Mouse (Mus musculus): ENCODE data around the gene Hopx.
"Not testable (repeated sequence)": the region's sequence is repeated elsewhere in the genome, so short reads cannot be mapped to it uniquely, and the experiment has no call there.

Gene Hopx

DNA sequence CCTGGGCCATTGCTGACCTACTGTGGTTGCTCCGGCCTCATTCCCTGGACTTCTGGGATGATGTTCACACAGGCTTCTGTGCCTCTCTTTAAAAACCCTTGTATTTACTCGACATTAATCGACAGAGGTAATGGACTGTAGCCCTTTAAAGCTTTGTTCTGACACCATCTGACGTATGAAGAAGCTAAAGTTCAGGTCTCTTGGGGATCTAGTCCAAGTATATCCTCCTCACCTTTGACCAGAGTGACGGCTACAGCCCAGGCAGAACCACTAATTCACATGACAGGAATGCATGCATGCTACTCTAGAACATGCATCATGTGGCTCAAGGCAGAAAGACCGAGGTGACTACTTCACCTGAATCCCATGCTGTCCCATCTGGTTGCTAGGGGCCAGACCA, 14.2 kb downstream of the Hopx start:
- in situ Hi-C loops (cut with MseI, MboI) = no loop called here

GRCm38 (mm10) chr5:77099997-77100380, 14.9 kb downstream of the Hopx start:
- in situ Hi-C loops (cut with MseI, MboI) = no loop called here

DNA sequence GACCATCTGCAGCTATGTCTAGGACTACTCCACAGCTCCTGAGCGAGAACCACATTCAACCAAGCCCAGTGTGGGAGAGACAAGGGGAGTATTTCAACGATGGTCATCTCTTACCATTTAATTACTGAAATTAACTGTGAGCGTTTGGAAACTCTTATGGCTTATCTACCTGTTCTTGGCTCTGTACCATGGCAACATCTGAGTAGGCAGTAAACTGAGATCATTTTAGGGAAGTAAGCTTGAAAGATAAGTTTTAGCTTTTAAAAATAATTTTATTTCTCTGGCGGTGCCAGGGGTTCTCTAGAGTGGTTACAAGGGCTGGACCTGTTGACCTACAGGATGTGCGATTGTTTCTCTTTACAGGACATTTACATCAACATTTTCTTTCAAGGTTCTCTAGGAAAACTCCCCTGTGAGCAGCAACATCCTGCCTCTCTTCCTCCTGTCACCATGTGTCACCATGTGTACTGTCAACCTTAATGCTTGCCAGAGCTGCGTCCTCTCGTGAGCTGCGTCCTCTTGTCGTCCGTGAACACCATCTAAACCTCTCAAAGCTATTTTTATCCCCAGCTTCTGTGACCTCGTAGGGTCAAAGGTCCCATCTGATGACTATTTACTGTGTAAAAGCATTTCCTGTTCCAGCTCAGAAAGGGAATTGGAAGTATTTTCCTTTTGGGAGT, 15.5 kb downstream of the Hopx start:
- in situ Hi-C loops (cut with MseI, MboI) = no loop called here

- in situ Hi-C loops (cut with MseI, MboI) = no loop called here
These were observed 16.0 kb downstream of the Hopx start for GRCm38 (mm10) chr5:77098874-77099273.

DNA sequence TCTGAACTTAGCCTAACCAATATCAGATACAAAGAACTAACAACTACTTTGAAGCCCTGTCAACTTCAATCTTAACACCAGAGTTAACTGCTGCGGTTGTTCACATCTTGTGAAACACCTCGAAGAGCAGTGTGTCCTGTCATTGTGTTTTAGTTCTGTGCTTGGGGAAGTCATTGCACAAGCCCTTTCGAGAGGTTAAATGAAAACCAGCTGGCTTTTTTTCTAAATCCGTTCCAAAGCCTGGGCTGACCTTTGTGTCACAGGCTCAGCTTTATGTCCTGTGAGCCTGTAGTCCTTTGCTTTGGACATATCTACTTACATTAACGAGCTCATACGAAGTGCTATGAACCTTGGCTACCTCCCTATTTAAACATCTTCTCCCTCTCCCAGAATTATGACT, 17.2 kb downstream of the Hopx start:
- in situ Hi-C loops (cut with MseI, MboI) = no loop called here

- in situ Hi-C loops (cut with MseI, MboI) = not testable (repeated sequence)
These were observed 18.7 kb downstream of the Hopx start for GRCm38 (mm10) chr5:77096194-77096593.

DNA sequence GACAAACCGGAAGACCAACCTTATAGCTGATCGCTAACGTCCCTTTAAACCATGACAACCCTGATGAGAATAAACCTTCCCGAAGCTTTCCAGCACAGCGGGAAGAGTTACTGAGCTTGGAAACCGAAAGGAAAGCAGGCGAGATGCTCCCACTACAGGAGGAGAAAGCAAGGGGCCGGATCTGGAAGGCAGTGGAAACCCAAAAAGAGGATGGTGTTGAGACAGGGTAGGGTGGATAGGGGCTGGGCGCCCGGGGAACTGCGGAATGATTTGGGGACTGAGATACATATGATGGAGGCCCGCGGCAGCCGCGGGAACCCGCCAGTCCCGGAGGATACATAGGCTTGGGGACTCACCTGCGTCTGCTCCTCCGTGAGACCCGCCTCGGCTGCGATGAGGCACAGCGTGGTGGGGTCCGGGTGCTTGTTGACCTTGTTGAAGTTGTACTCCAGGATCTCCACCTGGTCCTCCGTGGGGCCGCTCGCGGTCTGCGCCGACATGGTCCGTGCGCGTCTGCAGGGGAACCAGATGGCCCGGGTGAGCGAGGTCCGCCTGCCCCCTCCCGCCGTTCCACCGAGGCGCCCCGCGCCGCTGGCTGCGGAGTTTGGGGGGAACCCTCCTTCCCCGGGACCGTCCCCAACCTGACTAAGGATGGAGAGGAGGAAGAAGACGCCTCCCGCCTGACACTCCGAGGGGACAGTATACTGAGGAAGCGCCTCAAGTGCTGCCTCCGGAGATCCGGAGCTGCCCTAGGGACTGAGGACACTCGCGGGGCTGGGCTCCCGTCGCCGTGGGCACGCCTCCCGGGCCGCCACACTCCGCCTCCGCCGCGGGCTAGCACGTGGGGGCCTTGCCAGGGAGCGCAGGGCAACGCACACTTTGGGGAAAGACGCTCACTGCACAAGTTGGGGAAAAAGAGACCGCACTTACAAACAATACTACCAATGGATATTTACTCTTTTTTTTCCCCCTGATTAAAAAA, 20.1 kb downstream of the Hopx start:
- in situ Hi-C loops (cut with MseI, MboI) = loop anchor here in 1 of 2 experiments (5.0 kb wide), 1 partner anchor 72 kb away; no protein-coding TSS in a partner anchor

GRCm38 (mm10) chr5:77093961-77094360, 21.0 kb downstream of the Hopx start:
- in situ Hi-C loops (cut with MseI, MboI) = loop anchor here in 1 of 2 experiments (5.0 kb wide), 1 partner anchor 73 kb away; no protein-coding TSS in a partner anchor

GRCm38 (mm10) chr5:77092531-77092930, 22.4 kb downstream of the Hopx start:
- in situ Hi-C loops (cut with MseI, MboI) = loop anchor here in 1 of 2 experiments (5.0 kb wide), 1 partner anchor 75 kb away; no protein-coding TSS in a partner anchor

DNA sequence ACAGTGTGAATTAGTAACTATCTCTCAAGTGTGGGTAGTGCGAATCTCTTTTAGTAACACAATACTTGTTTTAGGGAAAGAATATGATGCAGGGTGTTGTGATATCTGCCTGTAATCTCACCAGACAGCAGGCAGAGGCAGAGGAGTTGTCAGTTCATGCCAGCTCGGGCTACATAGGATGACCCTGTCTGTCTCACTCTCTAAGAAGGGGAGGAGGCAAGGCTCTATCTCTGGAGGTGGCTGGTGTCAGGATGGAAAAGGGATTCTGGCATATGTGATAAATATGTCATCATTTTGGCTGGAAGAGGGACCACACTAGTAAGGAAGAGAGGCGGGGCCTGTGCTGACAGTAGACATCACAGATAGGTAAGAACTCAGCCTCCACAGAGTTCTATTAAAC, 23.0 kb downstream of the Hopx start:
- in situ Hi-C loops (cut with MseI, MboI) = loop anchor here in 1 of 2 experiments (5.0 kb wide), 1 partner anchor 75 kb away; no protein-coding TSS in a partner anchor

- in situ Hi-C loops (cut with MseI, MboI) = loop anchor here in 1 of 2 experiments (5.0 kb wide), 1 partner anchor 77 kb away; no protein-coding TSS in a partner anchor
These were observed 24.3 kb downstream of the Hopx start for GRCm38 (mm10) chr5:77090521-77091096.

GRCm38 (mm10) chr5:77089901-77090300, 25.0 kb downstream of the Hopx start:
- in situ Hi-C loops (cut with MseI, MboI) = loop anchor here (5.0 kb wide), 1 partner anchor 77 kb away; no protein-coding TSS in a partner anchor

GRCm38 (mm10) chr5:77089294-77089693, 25.6 kb downstream of the Hopx start:
- in situ Hi-C loops (cut with MseI, MboI) = loop anchor here in 1 of 2 experiments (5.0 kb wide), 1 partner anchor 78 kb away; no protein-coding TSS in a partner anchor

- in situ Hi-C loops (cut with MseI, MboI) = loop anchor here in 1 of 2 experiments (5.0 kb wide), 1 partner anchor 80 kb away; no protein-coding TSS in a partner anchor
These were observed 27.8 kb downstream of the Hopx start for GRCm38 (mm10) chr5:77087122-77087521.

DNA sequence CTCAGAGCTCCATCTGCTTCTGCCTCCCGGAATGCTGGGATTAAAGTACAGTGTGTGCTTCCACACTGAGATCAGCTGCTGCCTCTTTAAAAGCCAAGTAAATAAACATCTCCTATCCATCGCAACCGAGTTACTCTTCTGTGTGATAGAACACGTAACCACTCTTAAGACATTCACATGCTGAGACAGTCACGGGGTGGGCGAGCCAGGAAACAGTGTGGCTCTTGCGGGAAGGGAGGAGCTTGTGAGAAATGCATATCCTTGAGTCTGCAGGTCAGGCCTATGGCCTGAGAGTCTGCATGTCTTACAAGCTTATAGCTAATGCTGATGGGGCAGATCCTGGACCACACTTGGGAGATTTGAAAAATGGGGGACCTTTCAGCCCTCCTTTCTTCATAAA, 28.4 kb downstream of the Hopx start:
- in situ Hi-C loops (cut with MseI, MboI) = loop anchor here in 1 of 2 experiments (5.0 kb wide), 1 partner anchor 81 kb away; no protein-coding TSS in a partner anchor

DNA sequence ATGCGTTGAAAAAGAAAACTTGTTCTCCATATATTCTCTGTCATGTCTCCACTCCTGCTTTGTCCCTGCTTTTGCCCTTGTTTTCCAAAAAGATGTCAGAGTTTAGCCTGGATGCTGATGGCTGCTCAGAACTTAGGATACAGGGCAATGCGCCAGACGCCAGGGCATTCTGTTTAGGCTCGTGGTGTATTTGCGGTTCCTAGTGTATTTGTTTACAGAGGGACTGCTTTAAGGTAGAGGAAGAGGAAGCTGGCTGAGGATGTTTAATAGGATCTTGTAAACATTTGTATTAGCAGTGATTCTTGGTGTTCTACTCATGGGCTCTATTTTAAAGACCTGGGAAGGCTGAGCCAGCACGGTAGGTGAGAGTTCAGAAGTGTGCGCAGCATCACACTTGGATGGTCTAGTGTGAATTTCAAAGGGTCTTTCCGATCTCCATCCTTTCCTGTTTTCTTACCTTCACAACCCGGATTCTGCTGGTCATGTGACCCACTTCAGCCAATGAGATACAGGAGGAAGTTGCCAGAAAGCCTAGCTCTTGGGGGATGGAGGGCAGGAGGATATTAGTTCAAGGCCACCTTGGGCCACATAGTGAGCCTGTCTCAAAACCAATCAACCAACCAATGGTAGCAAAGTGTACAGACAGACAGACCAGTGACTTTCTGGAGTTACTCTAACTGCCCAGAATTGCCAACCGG, 29.0 kb downstream of the Hopx start:
- in situ Hi-C loops (cut with MseI, MboI) = loop anchor here in 1 of 2 experiments (5.0 kb wide), 1 partner anchor 81 kb away; no protein-coding TSS in a partner anchor

GRCm38 (mm10) chr5:77084418-77084817, 30.5 kb downstream of the Hopx start:
- in situ Hi-C loops (cut with MseI, MboI) = no loop called here

DNA sequence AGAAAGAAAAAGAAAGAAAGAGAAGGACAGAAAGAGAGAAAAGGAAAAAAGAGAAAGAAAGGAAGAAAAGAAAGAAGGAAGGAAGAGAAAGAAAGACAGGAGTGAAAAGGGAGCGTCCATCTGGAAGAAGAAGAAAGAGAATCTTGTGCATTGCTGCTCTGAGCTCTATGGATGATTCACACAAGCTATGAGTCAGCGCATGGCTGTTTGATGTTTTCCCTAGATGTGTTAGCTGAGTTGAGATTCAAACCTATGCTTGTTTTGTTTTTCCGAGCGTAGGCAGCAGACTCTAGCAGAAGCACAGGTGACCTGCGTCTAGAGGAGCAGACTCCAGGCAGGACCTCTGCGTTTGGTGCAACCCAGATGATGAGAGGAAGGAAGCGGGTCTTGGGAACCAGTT, 32.2 kb downstream of the Hopx start:
- in situ Hi-C loops (cut with MseI, MboI) = no loop called here

DNA sequence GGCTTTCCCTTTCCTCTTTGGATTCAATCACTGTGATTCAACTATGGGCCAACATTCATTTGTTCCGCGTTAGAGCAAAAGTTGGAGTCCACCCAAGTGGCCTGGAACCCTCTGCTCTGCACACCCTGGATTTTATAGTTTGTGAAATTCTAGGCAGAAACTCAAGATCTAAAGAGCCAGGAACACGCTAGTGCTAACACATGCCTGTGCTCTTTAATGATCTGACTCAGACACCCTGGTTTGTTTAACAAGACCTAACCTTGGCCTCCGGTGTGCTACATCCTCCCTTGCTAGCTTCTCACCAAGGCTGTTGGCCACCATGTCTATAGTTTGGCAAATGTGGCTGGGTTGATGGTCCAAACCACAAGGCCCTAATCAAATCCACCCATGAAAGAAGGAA, 34.2 kb downstream of the Hopx start:
- in situ Hi-C loops (cut with MseI, MboI) = no loop called here

GRCm38 (mm10) chr5:77075951-77076350, 39.0 kb downstream of the Hopx start:
- in situ Hi-C loops (cut with MseI, MboI) = no loop called here

- in situ Hi-C loops (cut with MseI, MboI) = no loop called here
These were observed 40.0 kb downstream of the Hopx start for GRCm38 (mm10) chr5:77074914-77075313.

Data from mouse trophoblast stem cell (cell line).